Mouse (Mus musculus) embryonic facial prominence, embryonic 15.5 days (tissue): Measurements from ENCODE around the gene Clasp1. TPM values are rescaled to one million over a fixed set of nuclear protein-coding genes. Genes with fewer than 3 reads are reported as not detected.
"Not testable (repeated sequence)": the region's sequence is repeated elsewhere in the genome, so short reads cannot be mapped to it uniquely, and the experiment has no call there.

Source experiments
- ATAC-seq: fragments of 200-750 bp; cut with Nextera tagmentation; 2 replicates; pipeline ENCODE4 v1.8.0; 2017; ENCODE audit warnings: low read depth, moderate TSS enrichment; ENCODE audit not compliant: insufficient number of reproducible peaks, low FRiP score, low TSS enrichment
- H3K27ac ChIP-seq: fragments of 300-500 bp; sonication (generic); replicated peaks from 2 replicates; pipeline ENCODE4 v1.5.1; 2015; ENCODE audit warnings: mild to moderate bottlenecking, inconsistent platforms
- H3K27me3 ChIP-seq: fragments of 300-500 bp; sonication (generic); 2 replicates; pipeline ENCODE4 v1.6.1; 2015; ENCODE audit warnings: inconsistent platforms
- H3K36me3 ChIP-seq: fragments of 300-500 bp; sonication (generic); 2 replicates; pipeline ENCODE4 v1.6.1; 2015; ENCODE audit warnings: mild to moderate bottlenecking, inconsistent platforms
- H3K4me1 ChIP-seq: fragments of 300-500 bp; sonication (generic); 2 replicates; pipeline ENCODE4 v1.6.1; 2015; ENCODE audit warnings: inconsistent platforms
- H3K4me2 ChIP-seq: fragments of 300-500 bp; sonication (generic); replicated peaks from 2 replicates; pipeline ENCODE4 v1.6.1; 2015; ENCODE audit warnings: mild to moderate bottlenecking, inconsistent platforms
- H3K4me3 ChIP-seq: fragments of 300-500 bp; sonication (generic); replicated peaks from 2 replicates; pipeline ENCODE4 v1.5.1; 2015; ENCODE audit warnings: mild to moderate bottlenecking, inconsistent platforms
- H3K9ac ChIP-seq: fragments of 300-500 bp; sonication (generic); 2 replicates; pipeline ENCODE4 v1.6.1; 2015; ENCODE audit warnings: inconsistent platforms
- H3K9me3 ChIP-seq: fragments of 300-500 bp; sonication (generic); replicated peaks from 2 replicates; pipeline ENCODE4 v1.6.1; 2016; ENCODE audit warnings: inconsistent platforms
- WGBS: fragments of 180-500 bp; shearing (Covaris S2); methylation state at CpG from one replicate; pipeline ENCODE4 v1.1.7; 2015; 5-methylcytosine and 5-hydroxymethylcytosine counted together
- polyA plus RNA-seq: library from polyadenylated mRNA; unstranded; fragments of >200 nt; fragmentation: Nextera tagmentation; extraction: Ambion mirVana; gene quantifications from 2 replicates; pipeline ENCODE4 v1.2.1, GENCODE M21; 2015

Clasp1 gene
- polyA plus RNA-seq, 1 experiment from 2014 or later: 48.6 TPM

DNA sequence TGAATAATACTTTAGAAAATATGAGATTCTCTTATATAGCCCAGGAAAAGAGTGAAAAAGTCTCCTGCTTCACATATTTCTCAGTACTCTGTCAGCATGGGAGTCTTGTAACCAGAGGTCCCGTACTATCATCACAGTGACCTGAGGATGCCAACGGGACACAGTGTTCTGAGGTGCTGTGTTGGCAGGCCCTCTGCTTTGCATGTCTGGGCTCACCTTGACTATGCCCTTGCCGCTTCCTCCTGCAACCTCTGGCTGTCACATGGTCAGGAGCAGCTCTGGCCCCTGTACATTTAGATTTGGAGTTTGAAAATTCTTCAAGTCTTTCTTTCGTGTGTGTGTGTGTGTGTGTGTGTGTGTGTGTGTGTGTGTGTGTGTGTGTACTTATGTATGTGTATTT is 204.1 kb downstream of the Clasp1 start:
- H3K9me3 ChIP-seq: no peaks in the 10 kb centered on the region
- peaks cover 66% of the 10 kb centered on the region for H3K36me3 ChIP-seq
- no peak for ATAC-seq
- no peak overlapping the region for H3K9ac ChIP-seq
- no peak overlapping the region for H3K4me3 ChIP-seq
- H3K27ac ChIP-seq: no peak overlapping the region
- H3K4me2 ChIP-seq: no peak overlapping the region
- no peaks in the 10 kb centered on the region for H3K4me1 ChIP-seq
- H3K27me3 ChIP-seq: no peaks in the 10 kb centered on the region
- WGBS: 97% methylated on average over 4 of the region's 4 CpGs

DNA sequence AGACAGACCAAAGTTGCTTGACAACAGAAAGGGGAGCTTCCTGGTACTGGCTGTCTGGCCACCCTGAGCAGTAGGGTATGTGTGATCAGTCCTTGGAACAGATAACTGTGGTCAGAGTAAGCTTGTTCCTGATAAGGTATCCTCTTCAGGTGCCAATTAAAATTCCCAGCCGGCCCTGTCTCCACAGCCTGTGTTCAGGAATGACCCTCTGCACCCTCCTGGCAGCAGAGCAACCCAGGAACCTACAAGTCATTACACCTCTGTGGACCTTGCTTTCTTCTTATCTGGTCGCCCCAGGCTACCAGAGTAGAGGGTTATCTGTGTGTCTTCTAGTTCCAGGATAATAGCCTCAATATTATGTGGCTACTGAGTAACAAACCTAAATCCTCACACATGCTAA is 206.5 kb downstream of the Clasp1 start:
- Histone ChIP-seq H3K27ac (no peak overlapping the region), H3K9ac (no peak overlapping the region), H3K27me3 (no peaks in the 10 kb centered on the region), H3K4me1 (no peaks in the 10 kb centered on the region), H3K36me3 (peaks cover 74% of the 10 kb centered on the region), H3K4me3 (no peak overlapping the region), H3K4me2 (no peak overlapping the region), H3K9me3 (no peaks in the 10 kb centered on the region)
- 81% methylated on average over 2 of the region's 2 CpGs for WGBS
- ATAC-seq: no peak

- Histone ChIP-seq H3K27me3 (no peaks in the 10 kb centered on the region), H3K4me1 (no peaks in the 10 kb centered on the region), H3K9me3 (no peaks in the 10 kb centered on the region), H3K4me2 (no peak overlapping the region), H3K27ac (peak overlapping the region; percentile 7; the same call in 1 of the 2 replicates), H3K4me3 (no peak overlapping the region), H3K36me3 (peaks cover 78% of the 10 kb centered on the region), H3K9ac (no peak overlapping the region)
- ATAC-seq: no peak
- 73% methylated on average over 2 of the region's 2 CpGs for WGBS
Measured at GRCm38 (mm10) chr1:118597475-118598213, 208.8 kb downstream of the Clasp1 start.

DNA sequence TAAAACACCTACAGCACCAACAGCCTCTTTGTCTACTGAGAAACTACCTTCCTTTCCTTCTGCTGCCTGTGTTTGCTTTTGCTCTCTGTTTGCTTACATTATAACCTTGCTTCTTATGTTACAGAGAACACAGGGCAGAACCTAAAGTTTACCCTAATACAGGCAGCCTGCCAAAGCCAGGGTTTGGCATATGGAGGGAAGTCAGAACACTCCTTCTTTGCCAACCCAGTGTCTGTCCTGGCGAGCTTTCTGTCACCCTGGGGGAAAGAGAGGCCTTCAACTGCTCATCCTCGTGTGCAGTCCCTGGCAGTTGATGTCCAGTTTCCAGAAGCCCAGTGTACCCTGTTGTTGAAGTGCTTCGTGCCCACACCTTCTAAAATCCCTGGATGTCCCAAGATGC is 209.5 kb downstream of the Clasp1 start:
- Histone ChIP-seq H3K9ac (no peak overlapping the region), H3K36me3 (peaks cover 80% of the 10 kb centered on the region)

DNA sequence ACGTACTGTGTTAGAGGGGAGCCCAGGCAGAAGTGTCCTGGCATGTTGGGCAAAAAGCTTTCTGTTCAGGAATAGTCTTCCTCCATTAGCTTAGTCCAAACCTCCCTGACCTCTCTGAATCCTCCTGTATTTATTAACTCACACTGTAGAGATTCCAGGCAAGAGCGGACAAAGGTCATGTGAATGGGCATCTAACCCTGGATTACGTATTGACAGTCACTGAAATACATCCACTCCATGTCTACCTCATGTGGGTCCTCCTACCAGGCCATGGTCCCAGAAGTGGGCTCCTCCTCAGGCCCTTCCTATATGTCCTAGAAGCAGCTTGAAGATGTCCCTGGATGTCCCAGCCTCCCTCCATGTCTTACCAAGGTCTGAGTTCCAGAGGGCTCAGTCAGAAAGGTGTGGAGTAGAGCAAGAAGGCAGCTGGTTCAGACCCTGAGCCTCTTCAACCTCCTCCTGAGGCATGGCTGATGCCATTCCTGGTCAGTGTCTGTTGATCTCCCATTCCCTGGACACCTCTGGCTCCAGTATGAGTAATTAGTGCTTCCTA is 224.8 kb downstream of the Clasp1 start:
- Histone ChIP-seq H3K4me1 (no peaks in the 10 kb centered on the region), H3K27me3 (no peaks in the 10 kb centered on the region), H3K9me3 (no peaks in the 10 kb centered on the region), H3K27ac (no peak overlapping the region), H3K4me3 (no peak overlapping the region), H3K4me2 (no peak overlapping the region), H3K36me3 (peaks cover 14% of the 10 kb centered on the region), H3K9ac (no peak overlapping the region)
- 90% methylated on average over 3 of the region's 3 CpGs for WGBS
- ATAC-seq: no peak

More for the DNA sequence above, 209.5 kb downstream of the Clasp1 start:
- H3K27ac ChIP-seq: no peak overlapping the region; the same call in 1 of the 2 replicates
- no peaks in the 10 kb centered on the region for H3K9me3 ChIP-seq
- 71% methylated on average over 3 of the region's 3 CpGs for WGBS
- no peaks in the 10 kb centered on the region for H3K4me1 ChIP-seq
- H3K27me3 ChIP-seq: no peaks in the 10 kb centered on the region
- ATAC-seq: no peak
- H3K4me2 ChIP-seq: no peak overlapping the region
- no peak overlapping the region for H3K4me3 ChIP-seq

DNA sequence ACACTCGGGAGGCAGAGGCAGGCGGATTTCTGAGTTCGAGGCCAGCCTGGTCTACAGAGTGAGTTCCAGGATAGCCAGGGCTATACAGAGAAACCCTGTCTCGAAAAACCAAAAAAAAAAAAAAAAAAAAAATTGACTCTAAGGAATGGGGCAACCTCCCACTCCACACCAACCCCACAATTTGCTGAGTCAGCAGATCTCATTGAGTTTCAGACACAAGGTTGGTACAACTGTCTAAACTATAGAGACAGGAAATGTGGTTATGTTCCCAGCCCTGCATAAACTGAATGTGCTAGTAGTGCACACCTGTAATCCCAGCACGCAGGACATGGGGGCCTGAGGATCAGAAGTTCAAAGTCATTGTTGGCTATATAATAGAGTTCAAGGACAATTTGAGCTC is 232.2 kb downstream of the Clasp1 start:
- not testable (repeated sequence) for H3K4me3 ChIP-seq, H3K4me2 ChIP-seq, H3K9me3 ChIP-seq, H3K4me1 ChIP-seq, ATAC-seq, H3K27me3 ChIP-seq, H3K9ac ChIP-seq, H3K36me3 ChIP-seq, H3K27ac ChIP-seq
- 81% methylated on average over 5 of the region's 5 CpGs for WGBS

DNA sequence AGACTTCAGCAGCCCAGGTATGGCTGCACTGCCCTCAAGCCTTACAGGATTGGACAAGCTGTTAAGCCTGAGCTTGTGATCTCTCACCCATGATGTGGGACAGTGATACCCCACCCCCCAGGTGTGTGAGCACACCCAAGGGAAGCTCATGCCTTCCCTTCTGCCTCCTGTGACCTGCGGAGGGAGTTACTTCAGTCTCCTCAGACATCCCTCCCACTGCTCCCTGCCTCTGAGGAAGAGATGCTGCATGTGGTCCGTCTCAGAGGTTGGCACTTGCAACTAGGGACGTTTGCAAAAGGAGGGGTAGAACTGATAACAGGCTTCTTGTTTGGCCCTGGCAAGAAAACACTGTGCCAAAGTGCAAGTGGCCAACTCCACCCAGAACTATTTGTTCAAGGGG is 234.0 kb downstream of the Clasp1 start:
- WGBS: 57% methylated on average over 3 of the region's 3 CpGs
- H3K27me3 ChIP-seq: peaks cover 9% of the 10 kb centered on the region
- no peaks in the 10 kb centered on the region for H3K36me3 ChIP-seq
- no peak overlapping the region for H3K4me2 ChIP-seq
- H3K9me3 ChIP-seq: no peaks in the 10 kb centered on the region
- no peak overlapping the region for H3K9ac ChIP-seq
- no peak for ATAC-seq
- no peak overlapping the region for H3K4me3 ChIP-seq
- no peak overlapping the region for H3K27ac ChIP-seq
- peaks cover 5% of the 10 kb centered on the region for H3K4me1 ChIP-seq

- H3K4me1 ChIP-seq: peaks cover 12% of the 10 kb centered on the region
- no peak overlapping the region for H3K4me2 ChIP-seq
- no peak for ATAC-seq
- no peaks in the 10 kb centered on the region for H3K9me3 ChIP-seq
- H3K36me3 ChIP-seq: no peaks in the 10 kb centered on the region
- H3K9ac ChIP-seq: no peak overlapping the region
- no peak overlapping the region for H3K4me3 ChIP-seq
- H3K27me3 ChIP-seq: peaks cover 14% of the 10 kb centered on the region
- H3K27ac ChIP-seq: no peak overlapping the region
- WGBS: 33% methylated on average over 6 of the region's 6 CpGs
Measured at GRCm38 (mm10) chr1:118625461-118625860, 236.6 kb downstream of the Clasp1 start.

- Histone ChIP-seq H3K4me1 (peaks cover 12% of the 10 kb centered on the region), H3K4me2 (no peak overlapping the region), H3K4me3 (no peak overlapping the region), H3K9ac (no peak overlapping the region), H3K27ac (no peak overlapping the region), H3K27me3 (peaks cover 14% of the 10 kb centered on the region), H3K9me3 (no peaks in the 10 kb centered on the region), H3K36me3 (no peaks in the 10 kb centered on the region)
- ATAC-seq: no peak
- 31% methylated on average over 2 of the region's 2 CpGs for WGBS
Measured at GRCm38 (mm10) chr1:118625921-118626320, 237.1 kb downstream of the Clasp1 start.

DNA sequence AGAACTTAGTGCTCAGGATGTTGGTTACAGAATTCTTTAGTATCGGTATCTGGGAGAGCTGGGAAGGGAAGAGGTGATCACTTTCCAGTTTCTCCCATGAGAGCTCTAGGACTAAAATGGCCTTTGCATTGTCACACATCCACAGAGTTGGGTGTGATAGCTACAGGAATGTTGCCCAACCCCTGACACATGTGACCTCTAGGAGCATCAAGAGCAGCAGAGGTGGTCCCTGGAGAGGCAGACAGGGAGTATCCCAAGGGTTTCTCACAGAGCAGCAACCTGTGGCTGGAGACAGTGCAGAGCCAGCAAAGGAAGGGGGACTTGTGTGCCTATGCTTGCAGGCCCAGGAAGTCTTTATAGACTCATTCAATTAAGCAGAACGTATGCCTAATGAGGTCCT is 237.6 kb downstream of the Clasp1 start:
- Histone ChIP-seq H3K4me3 (no peak overlapping the region), H3K9me3 (no peaks in the 10 kb centered on the region), H3K27ac (no peak overlapping the region), H3K36me3 (no peaks in the 10 kb centered on the region), H3K4me2 (no peak overlapping the region), H3K9ac (no peak overlapping the region), H3K4me1 (peaks cover 12% of the 10 kb centered on the region), H3K27me3 (peaks cover 14% of the 10 kb centered on the region)
- ATAC-seq: no peak
- 75% methylated on average over 2 of the region's 2 CpGs for whole genome bisulfite sequencing

DNA sequence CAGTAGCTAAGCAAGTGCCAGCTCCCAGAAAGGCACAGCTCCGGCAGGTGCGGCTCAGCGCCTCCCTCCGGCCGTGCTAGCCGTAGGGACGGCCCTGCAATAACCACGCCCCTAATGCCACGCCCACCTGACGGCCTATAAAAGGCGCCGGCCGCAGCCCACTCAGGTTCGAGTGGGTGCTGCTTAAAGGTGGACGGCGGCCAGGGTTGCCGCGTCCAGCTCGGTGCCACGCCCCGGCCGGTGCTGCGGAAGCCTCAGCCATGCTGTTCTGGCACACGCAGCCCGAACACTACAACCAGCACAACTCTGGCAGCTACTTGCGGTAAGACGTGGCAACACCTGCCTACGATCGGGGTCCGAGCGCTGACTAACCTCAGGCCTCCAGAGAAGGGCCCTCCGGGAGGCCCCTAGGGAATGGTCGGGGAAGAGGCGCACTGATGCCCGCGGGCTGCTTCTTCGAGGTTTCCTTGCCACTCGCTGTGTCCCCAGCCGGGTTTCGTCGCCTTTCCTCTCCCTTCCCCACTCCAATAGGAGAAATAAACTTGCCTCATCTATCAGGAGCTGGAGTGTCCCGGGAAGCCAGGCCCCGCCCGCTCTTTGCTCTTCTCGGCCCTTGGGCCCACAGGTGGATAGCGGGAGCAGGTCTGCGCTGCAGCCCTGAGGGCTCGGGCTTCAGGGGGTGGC is 239.1 kb downstream of the Clasp1 start, which contains the start of gene Tfcp2l1:
TSS of gene Tfcp2l1 (plus strand) at position 165 of the 684 bp plus-strand sequence.
- Histone ChIP-seq H3K9me3 (no peaks in the 10 kb centered on the region), H3K4me1 (peaks cover 12% of the 10 kb centered on the region), H3K27ac (no peak within 1 kb of the TSS), H3K27me3 (peaks cover 14% of the 10 kb centered on the region), H3K4me3 (peak within 1 kb of the TSS; percentile 45), H3K9ac (0 out of 2 replicates have a peak within 1 kb of the TSS, but pooled peaks have one; percentile 15), H3K4me2 (peak within 1 kb of the TSS; percentile 88), H3K36me3 (no peaks in the 10 kb centered on the region)
- under 1% methylated on average over 48 of the region's 48 CpGs for WGBS
- ATAC-seq: peak; percentile 76
